Mouse (Mus musculus) CD4-positive, CD25-positive, alpha-beta regulatory T cell (primary cell): ENCODE results near the gene Mfsd10. TPM values are rescaled to one million over a fixed set of nuclear protein-coding genes. Genes with fewer than 3 reads are reported as not detected.

Source experiments
- polyA plus RNA-seq: library from polyadenylated mRNA; unstranded; fragments of 100-300 nt; shearing (Covaris generic); gene quantifications from one replicate; pipeline ENCODE4 v1.2.1, GENCODE M21; 2017

Gene Mfsd10
- polyA plus RNA-seq: 69.9 TPM

DNA sequence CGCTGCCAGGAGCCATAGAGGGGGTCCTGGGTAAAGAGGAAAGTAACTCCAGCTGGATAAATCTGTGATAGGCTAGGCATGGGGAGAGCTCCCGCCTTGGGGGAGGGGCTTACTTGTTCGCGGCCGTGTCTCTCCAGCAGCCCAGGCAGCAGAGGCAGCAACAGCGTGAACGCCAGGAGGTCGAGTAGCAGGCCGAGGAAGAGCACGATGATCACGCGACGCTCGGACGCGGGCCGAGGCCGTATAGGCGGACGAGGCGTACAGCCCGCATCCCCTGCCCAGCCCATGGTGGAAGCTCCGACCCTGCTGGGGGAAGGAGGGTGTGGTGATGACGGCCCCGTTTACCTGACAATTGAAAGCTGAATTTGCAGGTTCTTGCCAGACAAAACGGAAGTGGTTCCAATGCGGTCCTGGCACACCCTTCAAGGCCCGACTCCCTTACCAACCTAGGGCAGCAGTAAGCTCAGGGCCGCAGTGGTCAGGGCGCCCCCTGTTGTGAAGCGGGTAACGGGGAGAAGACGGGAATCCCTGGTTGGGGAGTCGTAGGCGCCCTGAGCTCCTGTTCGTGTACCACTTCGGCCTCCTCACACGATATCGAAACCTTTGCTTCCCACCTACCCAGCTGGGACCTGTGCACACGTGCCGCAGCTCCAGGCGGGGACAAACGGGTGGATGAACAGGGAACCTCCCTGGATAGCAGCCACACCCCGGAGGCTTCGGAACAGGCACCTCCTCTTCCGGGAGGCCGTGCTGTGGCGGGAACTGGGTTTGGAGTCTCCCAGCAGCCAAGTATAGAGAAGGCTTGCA, at the start of gene Mfsd10:
Mfsd10 (minus strand) TSS at position 732 of the 807 bp plus-strand sequence.

GRCm38 (mm10) chr5:34659686-34660590, 22.9 kb upstream of the Mfsd10 start, which contains the start of the genes Nop14 and Grk4:
TSS of gene Nop14 (minus strand) at chr5:34660148.
TSS of gene Grk4 (plus strand) at chr5:34660379.

Other genes with a start within 250 kb of the Mfsd10 start
- gene Tnip2, start 123.2 kb downstream of the Mfsd10 start, polyA plus RNA-seq: 30.3 TPM
- gene Sh3bp2, start 111.4 kb downstream of the Mfsd10 start, polyA plus RNA-seq: 15.5 TPM
- gene Add1, start 63.5 kb downstream of the Mfsd10 start, polyA plus RNA-seq: 332 TPM
- 40.2 TPM for gene Nop14, start 22.9 kb upstream of the Mfsd10 start, polyA plus RNA-seq
- 10.1 TPM for gene Grk4, start 23.2 kb upstream of the Mfsd10 start, polyA plus RNA-seq
- gene Htt, start 124.5 kb upstream of the Mfsd10 start, polyA plus RNA-seq: 21.4 TPM